Mouse (Mus musculus) urinary bladder, postnatal 0 days (tissue): ENCODE measurements around the gene Hmx1. TPM values are rescaled to one million over a fixed set of nuclear protein-coding genes. Genes with fewer than 3 reads are reported as not detected.

ENCODE experiments used
- polyA plus RNA-seq: library from polyadenylated mRNA; unstranded; fragments of >200 nt; fragmentation: Nextera tagmentation; extraction: Ambion mirVana; gene quantifications from 2 replicates; pipeline ENCODE4 v1.2.1, GENCODE M21; 2015

The Hmx1 gene
- not detected in 2 replicates for polyA plus RNA-seq

DNA sequence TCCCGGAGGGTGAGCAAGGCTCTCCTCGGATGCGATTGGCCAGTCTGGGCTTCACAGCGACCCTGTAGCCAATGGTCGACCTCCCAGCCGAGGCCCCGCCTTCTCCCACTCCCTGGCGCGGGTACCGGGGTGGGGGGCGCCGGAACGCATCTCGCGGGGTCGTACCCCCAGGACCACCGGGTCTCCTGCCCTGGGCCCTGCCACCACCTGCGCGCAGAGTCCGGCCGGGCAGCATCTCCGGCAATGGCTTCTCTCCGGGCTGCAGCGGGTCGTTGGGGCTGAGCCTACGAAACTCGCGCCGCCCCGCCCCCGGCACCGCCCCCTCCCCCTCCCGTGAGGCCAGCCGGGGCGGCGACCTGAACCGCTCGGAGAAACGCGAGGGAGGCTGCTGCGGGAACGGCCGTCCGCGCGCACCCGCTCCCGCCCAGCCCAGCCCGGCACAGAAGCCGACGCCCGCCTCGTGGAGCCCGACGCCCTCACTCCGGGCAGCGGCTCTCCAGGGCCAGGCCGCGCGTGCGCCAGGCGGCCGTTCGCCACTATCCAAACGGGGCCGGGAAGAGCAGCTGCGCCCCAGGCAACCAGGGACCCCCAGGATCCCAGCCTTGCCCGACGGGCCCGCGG is at the start of gene Hmx1:
TSS of gene Hmx1 (plus strand) at position 618 of the 621 bp plus-strand sequence.

Other genes starting within 250 kb of the Hmx1 start
- gene Adra2c, start 110.8 kb upstream of the Hmx1 start, polyA plus RNA-seq: 0.07 TPM in 1 of 2 replicates, not detected in the other
- gene Cpz, start 136.6 kb downstream of the Hmx1 start, polyA plus RNA-seq: 37.1 and 41.0 TPM in 2 replicates
- 3.3 TPM in 2 replicates for gene Trmt44, start 186.0 kb downstream of the Hmx1 start, polyA plus RNA-seq
- 10.2 and 11.8 TPM in 2 replicates for gene Acox3, start 193.9 kb downstream of the Hmx1 start, polyA plus RNA-seq